Mouse (Mus musculus) gastrocnemius, postnatal 36 days (tissue): ENCODE results near the gene Snai3. TPM values are rescaled to one million over a fixed set of nuclear protein-coding genes. Genes with fewer than 3 reads are reported as not detected.
A peak's percentile ranks its signal among the peaks of the same experiment; 100 is the strongest.

Source experiments
- DNase-seq, 2 experiments: peaks; one replicate each; pipeline ENCODE4 v3.0.0; 2022
- intact Hi-C: fragments of 180-260 bp; cut with DNase I; formaldehyde crosslinking; loops from one replicate; pipeline ENCODE4 v1.15.1; 2025
- total RNA-seq, 2 experiments: library from RNA; stranded (reverse); gene quantifications; 2 replicates each; pipeline ENCODE4 v1.2.3; 2021

Gene Snai3
- total RNA-seq, 2 experiments from 2014 or later: 6.8 to 13.3 TPM

DNA sequence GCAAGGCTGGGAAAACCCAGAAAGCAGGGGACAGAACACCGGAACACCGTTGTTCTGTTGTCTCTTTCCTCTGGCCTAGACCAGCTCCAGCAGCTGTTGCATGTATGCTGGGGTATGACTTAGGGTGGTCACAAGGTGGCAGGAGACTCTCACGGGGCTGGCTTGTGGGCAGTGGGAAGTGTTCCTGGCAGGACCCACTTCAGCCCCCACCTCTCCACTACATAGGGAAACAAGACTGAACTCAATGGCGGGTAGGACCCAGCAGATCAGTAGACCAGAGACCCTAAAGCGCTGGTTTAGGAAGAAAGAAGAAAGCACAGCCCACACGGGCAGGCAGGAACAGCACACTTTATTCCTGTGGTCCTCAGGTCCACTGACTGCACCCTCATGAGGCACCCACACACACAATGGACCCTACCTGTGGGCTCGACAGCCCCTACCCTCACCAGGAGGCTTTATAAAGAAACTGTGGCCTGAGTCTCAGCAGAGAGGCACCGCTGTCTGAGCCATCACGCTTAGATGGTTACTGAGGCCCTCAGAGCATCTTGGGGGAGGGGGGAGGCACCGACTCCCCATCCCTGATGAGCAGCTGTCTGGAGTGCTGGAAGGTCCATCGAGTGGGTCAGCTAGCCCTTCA, 27.1 kb downstream of the Snai3 start:
- intact Hi-C loops: no loop called here
- no peak for DNase-seq

DNA sequence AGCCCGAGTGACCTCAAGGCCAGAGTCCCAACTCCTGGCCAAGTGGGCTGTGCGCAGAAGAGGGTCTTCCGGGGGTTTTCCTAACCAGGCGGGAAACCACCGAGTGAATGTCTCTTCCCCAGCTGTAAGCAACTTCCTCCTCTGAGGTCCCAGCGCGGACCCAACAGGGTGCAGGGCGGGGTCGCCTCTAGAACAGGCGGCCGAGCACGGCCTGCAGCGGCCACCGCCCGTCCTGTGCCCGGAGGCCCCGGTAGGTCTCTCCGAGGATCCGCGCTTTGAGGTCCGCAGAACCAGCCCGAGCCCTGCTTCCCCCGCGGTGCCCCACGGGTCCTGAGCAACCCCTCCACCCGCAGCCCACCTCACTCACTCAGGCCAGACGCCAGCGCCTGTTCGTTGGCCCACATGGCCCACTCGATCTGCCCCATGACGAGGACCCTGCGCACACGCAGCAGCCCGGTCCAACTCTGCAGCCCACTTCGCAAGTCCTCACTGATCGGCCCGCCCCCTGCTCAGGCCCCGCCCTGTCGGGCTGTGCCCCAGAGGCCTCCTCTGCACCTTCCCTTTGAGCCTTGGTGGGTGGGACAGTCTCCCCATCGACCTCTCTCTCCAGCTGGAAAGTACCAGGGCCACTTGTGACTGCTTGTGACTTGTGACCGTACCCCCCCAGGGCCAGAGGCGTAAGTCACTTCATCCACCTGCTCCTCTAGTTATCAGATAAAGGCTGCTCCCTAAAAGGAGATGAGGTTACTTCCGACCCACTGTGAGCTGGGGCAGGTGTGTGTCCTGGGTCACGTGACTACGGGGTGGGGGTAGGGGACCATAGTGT, 27.9 kb downstream of the Snai3 start, which contains the start of gene Cyba:
TSS of gene Cyba (minus strand) at position 488 of the 826 bp plus-strand sequence.
- peak; percentile 68 to 70 for DNase-seq
- intact Hi-C loops: no loop called here

GRCm38 (mm10) chr8:122431694-122432442, 28.7 kb downstream of the Snai3 start:
- intact Hi-C loops: no loop called here
- DNase-seq: no peak

DNA sequence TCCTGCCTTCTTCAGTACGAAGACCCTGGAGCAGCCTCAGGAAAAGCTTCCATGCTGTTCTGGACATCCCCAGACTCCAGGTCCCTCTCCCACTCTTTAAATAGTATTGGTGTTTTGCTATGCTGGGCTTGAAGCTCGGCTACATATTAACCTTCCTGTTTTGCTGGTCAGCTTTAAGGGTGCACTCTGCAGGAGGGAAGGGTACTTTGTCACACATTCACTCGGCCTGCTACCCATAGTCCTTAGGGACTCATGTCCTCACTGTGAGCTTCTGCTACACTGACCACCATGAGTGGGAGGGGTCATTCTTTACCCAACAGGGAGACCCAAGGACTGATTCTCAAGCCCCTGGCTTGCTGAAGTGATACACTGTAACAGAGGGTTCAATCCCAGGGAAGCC, 29.9 kb downstream of the Snai3 start:
- DNase-seq: no peak
- intact Hi-C loops: no loop called here

- intact Hi-C loops: no loop called here
- DNase-seq: no peak
These were observed 30.4 kb downstream of the Snai3 start for GRCm38 (mm10) chr8:122430058-122430636.

GRCm38 (mm10) chr8:122428163-122428562, 32.4 kb downstream of the Snai3 start:
- DNase-seq: no peak
- intact Hi-C loops: no loop called here

DNA sequence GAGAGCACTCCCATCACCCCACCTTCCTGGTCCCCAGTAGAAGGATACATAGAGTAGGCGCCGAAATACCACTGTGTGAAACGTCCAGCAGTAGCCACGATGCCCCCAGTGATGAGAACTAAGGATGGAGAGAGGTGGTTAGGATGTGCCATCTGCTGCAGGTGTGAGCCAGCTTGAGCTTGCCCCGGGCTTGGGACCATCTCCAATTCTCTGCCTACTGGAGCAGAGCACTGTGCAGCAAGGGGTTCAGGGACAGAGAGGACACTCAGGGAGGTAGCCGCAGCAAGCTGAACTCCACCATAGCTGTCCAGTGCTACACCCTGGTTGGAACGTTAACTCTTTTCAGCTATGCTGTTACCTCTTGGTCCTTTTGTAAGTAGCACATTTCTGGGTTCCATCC, 32.9 kb downstream of the Snai3 start:
- no peak for DNase-seq
- intact Hi-C loops: no loop called here

- DNase-seq: no peak
- intact Hi-C loops: no loop called here
These were observed 34.4 kb downstream of the Snai3 start for GRCm38 (mm10) chr8:122426145-122426544.

DNA sequence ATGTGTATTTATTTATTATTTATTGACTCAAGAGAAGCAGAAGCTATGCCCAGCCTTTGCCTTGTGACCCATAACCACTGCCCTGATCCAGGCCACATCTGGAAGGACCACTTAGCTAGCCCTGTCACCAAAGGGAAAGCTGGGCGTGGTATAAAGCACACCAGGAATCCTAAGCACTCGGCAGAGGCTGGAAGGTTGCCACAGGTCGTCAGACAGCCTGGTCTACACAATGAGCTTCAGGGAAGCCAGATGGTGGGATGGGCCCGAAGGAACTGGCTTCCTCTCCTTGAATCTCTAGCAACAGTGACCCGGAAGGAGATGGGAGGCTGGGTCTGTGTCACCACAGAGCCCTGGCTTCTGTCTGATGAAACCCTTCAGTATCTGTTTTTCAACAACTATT, 36.9 kb downstream of the Snai3 start:
- no peak for DNase-seq
- intact Hi-C loops: no loop called here

GRCm38 (mm10) chr8:122423217-122423616, 37.3 kb downstream of the Snai3 start:
- intact Hi-C loops: no loop called here
- no peak for DNase-seq

- DNase-seq: no peak
- intact Hi-C loops: no loop called here
These were observed 39.0 kb downstream of the Snai3 start, which contains the start of gene Il17c for GRCm38 (mm10) chr8:122421376-122422070. Gene Il17c, plus strand, starts transcription at chr8:122422020.

DNA sequence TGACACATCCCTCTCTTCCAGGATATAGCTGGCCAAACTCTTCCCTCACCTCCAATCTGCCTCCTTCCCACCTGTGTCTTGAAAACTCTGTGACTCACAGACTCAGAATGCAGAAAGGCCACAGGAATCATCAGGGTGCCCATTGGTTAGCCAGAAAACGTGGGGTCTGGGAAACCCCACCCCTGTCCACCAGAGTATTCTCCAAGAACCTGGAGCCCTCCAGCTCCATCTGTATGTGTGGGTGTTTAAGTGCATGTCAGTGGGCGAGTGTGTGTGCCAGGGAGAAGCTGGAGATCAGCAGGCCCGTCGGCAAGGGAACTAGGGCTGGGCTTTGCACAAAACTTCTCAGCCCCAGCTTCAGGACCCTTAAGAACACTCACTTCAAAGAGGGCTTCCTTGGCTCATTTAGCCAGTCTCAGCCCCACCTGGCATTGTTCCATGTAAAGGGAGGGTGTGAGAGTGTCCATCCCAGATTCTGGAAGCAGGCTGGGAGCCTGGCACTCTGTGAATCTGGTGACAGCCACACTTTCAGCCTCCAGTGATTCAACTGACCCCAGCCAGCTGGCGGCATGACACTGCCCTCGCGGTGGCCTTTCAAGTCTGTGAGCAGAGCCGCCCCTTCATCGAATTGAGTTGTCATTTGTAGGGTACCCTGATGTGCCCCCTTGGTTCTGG, 40.5 kb downstream of the Snai3 start:
- intact Hi-C loops: no loop called here

DNA sequence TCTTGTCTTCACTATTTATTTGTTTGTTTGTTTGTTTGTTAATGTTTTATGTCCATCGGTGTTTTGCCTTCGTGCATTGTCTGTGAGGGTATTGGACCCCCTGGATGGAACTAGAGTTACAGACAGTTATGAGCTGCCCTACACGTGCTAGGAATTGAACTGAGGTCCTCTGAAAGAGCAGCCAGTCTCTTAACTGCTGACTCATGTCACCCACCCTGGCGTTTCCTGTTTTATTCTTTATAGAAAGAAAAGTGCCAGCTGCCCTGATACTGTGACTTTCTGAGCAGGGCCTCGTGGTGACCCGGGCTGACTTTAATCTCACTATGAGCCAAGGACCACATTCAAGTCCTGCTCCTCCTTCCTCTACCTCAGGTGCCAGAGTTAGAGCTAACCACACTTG, 45.0 kb downstream of the Snai3 start:
- DNase-seq: no peak
- intact Hi-C loops: no loop called here

More for the DNA sequence above, 40.5 kb downstream of the Snai3 start:
- DNase-seq: no peak

- DNase-seq: no peak
- intact Hi-C loops: no loop called here
These were observed 46.2 kb downstream of the Snai3 start for GRCm38 (mm10) chr8:122414311-122414710.

DNA sequence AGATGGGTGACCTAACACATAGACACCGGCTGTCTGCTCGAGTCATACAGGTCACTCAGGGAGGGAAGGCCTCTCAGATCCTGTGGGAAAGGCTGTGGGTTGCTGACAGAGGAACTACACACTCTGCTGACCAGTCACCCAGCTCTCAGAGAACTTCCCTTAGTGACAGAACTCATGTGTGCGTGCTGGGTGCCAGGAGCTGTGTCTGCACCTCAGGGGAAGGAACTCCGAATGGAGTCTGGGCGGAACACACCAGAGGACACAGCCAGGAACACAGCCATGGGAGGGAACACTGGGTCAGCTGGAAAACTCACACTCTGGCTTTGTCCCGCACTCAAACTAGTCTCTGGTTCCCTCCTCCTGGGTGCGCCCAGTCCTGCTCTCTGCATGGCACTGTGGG, 52.9 kb downstream of the Snai3 start:
- DNase-seq: no peak
- intact Hi-C loops: no loop called here

- intact Hi-C loops: no loop called here
- no peak for DNase-seq
These were observed 55.3 kb downstream of the Snai3 start for GRCm38 (mm10) chr8:122405146-122405805.
